Mouse (Mus musculus) c-Kit-positive CD71-positive TER-119-negative erythroid progenitor cells, embryonic 14.5 days (primary cell): Measurements from ENCODE around the gene Ppm1b.
"Not testable (repeated sequence)": the region's sequence is repeated elsewhere in the genome, so short reads cannot be mapped to it uniquely, and the experiment has no call there.

Source experiments
- DNase-seq: peaks from one replicate; pipeline ENCODE4 v3.0.0-alpha.2; 2013; ENCODE audit warnings: low read depth

Gene Ppm1b

GRCm38 (mm10) chr17:84956441-84956840, at the start of gene Ppm1b:
Ppm1b (plus strand) TSS chr17:84956741.
- DNase-seq, result no peak

- DNase-seq, result no peak
Measured at GRCm38 (mm10) chr17:84921666-84922376, 34.7 kb upstream of the Ppm1b start.

DNA sequence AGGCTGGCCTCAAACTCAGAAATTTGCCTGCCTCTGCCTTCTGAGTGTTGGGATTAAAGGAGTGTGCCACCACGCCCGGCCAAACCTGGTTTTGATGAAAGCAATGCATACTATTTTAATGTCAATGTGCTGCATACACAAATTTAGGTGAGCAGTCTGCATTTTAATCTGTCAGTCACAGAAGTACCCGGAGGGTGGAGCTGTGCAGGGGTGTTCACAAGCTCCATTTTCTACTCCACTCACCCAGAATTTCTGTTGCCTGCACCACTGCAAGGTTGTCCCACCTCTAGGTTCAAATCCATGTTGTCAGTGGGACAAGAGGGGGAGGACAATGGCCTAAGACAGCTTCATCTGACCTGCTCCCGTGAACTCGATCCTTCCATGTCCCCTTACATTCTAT, 31.8 kb upstream of the Ppm1b start:
- no peak for DNase-seq

DNA sequence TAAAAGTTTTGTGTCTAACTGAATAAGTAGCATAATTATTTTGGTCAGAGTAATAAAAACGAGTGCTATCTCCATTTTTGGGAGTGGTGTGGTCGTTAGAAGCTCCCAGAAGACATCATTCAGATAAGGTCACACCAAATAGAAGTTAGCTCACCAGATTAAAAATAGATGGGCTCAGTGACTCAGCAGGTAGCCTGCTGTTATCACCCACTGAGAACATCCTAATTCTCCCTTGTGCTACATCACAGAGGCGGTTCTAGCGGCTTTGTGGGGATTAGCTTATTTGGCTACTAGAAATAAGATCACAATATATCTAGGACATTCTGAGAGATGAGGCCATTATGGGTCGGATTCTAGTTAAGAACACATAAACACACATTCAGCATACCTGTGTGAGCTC, 30.3 kb upstream of the Ppm1b start:
- peak; percentile 80 for DNase-seq

DNA sequence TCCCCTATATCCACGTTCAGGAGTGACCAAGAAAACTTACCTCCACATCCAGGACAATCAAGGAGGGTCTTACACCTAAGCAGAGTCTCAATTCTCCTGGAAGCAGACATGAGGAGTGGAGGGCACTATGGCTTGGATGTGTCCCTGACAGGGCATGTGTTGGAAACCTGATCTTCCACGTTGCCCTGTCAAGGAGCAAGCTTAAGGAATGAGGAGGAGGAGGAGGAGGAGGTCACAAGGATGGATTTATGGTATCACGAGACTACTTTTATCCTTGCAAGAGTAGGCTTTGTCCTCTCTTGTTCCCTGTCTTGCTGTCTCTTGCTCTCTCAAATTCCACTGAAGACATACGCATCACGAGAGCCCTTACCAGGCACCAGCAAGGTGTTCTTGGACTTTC, 29.0 kb upstream of the Ppm1b start:
- DNase-seq, result no peak

DNA sequence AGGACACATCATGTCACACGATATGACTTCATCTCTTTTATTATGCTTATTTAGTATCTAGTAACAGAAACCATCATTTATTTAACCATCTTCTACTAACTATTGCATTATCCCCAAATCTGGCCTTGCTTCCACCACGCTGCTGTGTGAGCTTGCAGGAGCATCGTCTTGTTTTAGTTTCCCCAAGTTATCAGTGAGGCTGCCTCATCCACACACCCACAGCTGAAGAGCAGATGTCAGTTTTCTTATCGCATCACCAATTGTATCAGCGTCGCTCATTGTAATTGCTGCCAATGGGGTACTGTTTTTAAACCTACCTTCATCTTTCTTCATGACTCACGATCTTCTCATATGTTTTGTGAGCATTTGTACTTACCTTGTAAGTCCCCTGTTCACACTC, 23.6 kb upstream of the Ppm1b start:
- DNase-seq, result no peak

DNA sequence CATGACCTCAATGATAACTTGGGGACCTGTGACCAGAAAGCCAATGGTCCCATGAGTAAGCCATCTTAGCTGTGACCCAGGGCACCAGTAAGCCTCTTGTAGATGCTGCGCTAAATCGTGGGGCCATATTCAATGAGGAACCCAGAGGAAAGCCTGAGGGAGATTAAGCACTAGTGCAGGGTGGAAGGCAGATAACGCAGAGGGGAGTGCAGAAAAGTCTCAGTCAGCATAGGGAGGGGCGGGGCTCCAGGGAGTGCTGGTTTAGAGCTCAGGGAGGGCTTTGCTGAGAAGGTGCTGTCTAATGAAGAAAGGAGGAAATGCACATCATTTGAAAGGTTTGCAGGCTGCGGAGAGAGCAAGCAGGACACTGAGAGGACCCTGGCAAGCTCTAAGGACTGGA, 22.6 kb upstream of the Ppm1b start:
- DNase-seq, result peak; percentile 85

- not testable (repeated sequence) for DNase-seq
Measured at GRCm38 (mm10) chr17:84935620-84936019, 20.9 kb upstream of the Ppm1b start.

DNA sequence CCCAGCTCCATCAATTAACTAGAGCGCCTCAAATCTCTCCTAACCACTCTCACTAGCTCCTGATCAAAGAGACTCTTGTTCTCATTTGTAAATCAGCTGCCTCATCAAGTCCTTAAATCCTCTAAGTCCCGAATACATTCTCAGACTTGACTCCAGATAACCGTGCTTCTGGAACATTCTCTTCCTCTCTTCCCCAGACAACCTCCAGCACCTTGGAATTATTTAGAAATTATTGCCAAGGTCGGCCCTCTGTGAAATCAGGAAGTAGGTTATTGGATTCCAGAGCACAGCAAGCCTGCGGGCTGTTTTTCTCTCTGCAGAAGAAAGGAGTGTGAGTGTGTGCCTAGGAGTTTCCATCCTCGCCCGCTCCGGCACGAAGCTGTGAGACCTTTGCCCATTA, 20.2 kb upstream of the Ppm1b start:
- no peak for DNase-seq

DNA sequence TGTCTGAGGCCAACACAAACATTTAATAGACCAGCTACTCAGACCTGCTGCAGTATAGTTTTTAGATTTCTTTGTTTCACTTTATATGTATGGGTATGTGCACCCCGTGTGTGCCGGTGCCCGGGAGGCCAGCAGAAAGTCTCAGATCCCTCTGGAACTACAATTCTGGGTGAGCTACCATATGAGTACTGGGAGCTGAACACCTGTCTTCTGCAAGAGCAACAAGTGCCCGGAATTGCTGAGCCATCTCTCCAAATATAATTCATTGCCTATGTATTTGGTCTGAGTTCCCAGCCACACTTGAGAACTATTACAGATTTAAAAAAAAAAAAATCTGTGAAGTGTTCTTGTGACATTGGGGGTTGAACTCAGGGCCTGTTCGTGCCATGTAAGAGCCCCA, 19.7 kb upstream of the Ppm1b start:
- DNase-seq, result no peak

GRCm38 (mm10) chr17:84937220-84937619, 19.3 kb upstream of the Ppm1b start:
- DNase-seq, result no peak

DNA sequence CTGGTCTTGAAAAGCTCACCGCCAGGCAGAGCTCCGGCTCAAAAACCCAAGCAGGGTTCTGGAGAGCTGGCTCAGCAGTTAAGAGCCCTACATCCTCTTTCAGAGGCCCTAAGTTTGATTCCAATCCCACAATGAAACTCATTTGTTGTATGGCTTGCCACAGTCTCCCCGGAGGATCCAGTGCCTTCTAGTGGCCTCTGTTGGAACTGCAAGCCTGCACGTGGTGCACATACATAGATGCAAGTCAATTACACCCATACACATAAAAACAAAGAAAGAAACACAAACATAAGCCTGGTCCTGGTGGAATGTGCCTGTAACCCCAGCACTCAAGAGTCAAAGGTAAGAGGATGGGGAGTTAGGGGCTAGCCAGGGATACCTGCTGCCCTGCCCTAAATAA, 18.3 kb upstream of the Ppm1b start:
- DNase-seq, result no peak

DNA sequence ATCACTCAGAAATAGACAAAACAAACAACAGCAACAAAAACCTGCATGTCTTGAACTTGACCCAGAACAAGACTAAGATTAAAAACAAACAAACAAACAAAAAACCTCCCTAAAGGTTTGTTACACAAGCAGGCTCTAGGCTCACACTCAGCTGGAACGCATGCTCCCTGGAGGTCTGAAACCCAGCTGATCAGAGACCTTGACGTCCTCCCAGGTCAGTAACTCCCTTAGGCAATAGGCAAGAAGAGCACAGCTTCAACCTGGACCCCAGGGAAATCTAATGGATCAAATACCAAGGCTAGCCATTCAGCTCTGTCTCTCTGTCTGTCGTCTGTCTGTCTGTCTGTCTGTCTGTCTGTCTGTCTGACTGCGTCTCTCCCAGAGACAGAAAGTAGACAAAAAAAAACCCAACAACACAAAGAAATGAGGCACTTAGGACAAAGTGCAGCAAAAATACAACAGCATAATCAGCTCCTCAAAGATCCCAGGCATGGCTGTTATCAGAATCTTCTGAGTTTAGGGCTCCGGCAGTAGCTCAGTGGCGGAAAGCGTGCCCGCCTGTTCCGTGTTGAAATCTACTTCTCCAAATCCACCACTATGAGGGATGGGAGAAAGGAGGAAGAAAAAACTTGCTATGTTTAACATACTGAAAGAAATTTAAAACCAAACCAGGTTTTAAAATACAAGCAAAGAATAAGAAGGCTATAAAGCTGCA, 16.4 kb upstream of the Ppm1b start:
- DNase-seq, result no peak

GRCm38 (mm10) chr17:84941291-84941868, 15.2 kb upstream of the Ppm1b start:
- DNase-seq, result no peak

GRCm38 (mm10) chr17:84942358-84943032, 14.0 kb upstream of the Ppm1b start:
- DNase-seq, result no peak

GRCm38 (mm10) chr17:84943033-84943393, 13.5 kb upstream of the Ppm1b start:
- DNase-seq, result no peak

DNA sequence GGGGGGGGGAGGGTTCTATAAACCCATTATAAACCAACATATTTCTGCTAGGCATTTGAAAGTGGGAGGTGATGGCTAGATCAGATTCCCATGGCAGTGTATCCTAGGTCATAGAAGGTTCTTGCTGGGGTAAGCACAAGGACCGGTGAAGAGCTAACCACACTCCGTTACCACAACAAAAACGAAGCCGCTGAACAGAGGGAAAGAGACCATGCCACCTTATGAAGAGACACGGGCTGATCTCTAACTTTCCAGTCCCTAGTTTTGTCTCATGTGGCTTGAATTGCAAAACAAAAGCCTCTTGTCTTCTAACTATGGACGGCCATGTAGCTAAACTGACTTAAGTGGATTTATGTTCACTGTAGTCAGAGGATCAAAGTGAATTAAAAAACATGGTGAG, 12.2 kb upstream of the Ppm1b start:
- DNase-seq, result no peak

GRCm38 (mm10) chr17:84952521-84952920, 4.0 kb upstream of the Ppm1b start:
- DNase-seq, result no peak

DNA sequence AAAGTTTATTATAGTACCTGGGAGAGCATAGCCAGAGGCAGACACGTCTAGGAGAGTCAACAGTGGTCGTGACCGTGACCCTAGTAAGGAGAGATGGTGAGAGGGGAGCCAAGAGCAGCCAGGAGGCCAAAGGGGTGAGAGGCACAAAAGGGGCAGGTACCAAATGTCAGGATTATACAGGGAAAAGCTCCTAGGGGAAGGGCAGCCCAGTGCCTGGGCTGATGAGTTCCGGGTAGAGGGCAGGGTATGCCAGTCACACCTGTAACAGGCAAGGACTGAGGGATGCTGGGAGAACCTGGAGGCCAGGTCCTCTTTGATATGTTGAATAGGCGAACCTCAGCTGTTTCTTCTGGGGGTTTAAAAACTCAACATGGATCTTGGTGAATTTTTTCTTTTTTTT, 2.8 kb upstream of the Ppm1b start:
- no peak for DNase-seq

DNA sequence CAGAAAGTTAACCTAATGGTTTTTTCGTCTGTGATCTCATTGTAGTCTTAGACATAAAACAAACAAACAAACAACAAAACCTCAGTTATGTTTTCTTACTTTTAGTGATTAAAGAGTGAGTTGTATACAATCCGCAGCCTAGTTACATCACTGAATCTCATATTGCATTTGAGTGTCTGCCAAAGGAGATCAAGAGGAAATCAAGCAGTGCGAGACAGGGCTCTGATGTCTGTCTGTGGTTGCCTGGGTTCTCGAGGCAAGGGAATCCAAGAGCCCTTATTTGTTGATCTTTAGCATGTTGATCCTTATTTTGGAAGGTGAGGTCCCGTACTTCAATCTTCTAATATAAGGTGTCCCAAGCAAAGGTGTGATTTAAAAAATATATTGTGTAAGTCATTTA, 1.7 kb upstream of the Ppm1b start:
- DNase-seq, result no peak

GRCm38 (mm10) chr17:84956931-84957486, 468 bp downstream of the Ppm1b start:
- DNase-seq, result peak; percentile 91

DNA sequence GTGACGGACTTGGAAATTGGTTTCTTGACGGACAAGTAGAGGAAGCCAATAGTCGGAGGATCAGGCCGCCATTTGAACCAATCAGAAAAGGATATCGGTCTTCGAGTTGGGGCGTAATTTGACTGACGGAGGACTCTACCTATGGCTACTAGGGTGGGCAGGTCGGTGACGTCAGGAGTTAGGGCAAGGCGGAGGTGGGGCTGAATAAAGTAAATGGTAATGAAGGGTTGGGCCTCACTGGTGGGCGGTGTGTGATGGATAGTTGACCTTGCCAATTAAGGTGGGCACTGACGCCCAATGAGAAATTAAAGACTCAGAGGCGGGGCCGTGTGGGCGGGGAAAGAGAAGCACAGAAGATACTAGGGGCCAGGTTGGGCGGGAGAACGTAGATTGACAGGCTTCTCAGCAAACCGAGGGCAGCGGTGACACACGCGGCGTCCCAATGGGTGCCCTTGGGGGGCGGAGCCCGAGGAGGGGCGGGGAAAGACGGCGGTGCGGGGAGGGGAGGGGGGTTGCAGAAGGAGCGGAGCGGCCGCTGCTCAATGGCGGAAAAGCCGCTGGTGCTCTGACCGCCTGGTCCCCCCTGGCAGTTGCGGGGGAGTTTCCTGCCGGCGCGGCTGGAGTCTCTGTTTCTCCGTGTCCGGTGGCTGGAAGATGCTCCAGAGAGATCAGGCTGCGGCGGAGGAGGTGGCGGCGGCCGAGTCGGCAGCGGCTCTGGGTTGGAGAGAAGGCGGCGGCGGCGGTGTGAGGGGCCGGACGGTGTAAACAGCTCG, 1.1 kb downstream of the Ppm1b start:
- DNase-seq, result peak; percentile 100
